ENCODE assay signal across 8 mouse cellular contexts in genomic region chr2:33559752-33560151, GRCm38 (mm10).
A peak's percentile ranks its signal among the peaks of the same experiment; 100 is the strongest.
DNase-seq lines count a peak whose midpoint lies in the region; ATAC-seq lines count a peak whose summit lies in the region.

No protein-coding gene starts in this region.

- no peaks in the 10 kb centered on the region for H3K4me1 ChIP-seq in forebrain, embryonic 11.5 days (replicated peaks; ENCODE audit: control insufficient read depth, insufficient read depth, low read length)
- peaks cover 16% of the 10 kb centered on the region for H3K4me1 ChIP-seq in forebrain, embryonic 12.5 days
- H3K4me1 ChIP-seq in neural tube, embryonic 11.5 days (ENCODE audit: control insufficient read depth, insufficient read depth, low read length): no peaks in the 10 kb centered on the region

- H3K9me3 ChIP-seq in forebrain, embryonic 11.5 days (ENCODE audit: control insufficient read depth, low read length): no peaks in the 10 kb centered on the region
- no peaks in the 10 kb centered on the region for H3K9me3 ChIP-seq in forebrain, embryonic 12.5 days
- H3K9me3 ChIP-seq in neural tube, embryonic 11.5 days (ENCODE audit: control insufficient read depth, low read length): no peaks in the 10 kb centered on the region

- no peak overlapping the region for H3K27ac ChIP-seq in forebrain, embryonic 11.5 days (ENCODE audit: low read depth, low read length)
- H3K27ac ChIP-seq in forebrain, embryonic 12.5 days: no peak overlapping the region
- H3K27ac ChIP-seq in neural tube, embryonic 11.5 days (ENCODE audit: low read depth, low read length): no peak overlapping the region

- H3K27me3 ChIP-seq in forebrain, embryonic 11.5 days (ENCODE audit: control insufficient read depth, insufficient read depth, low read length): peaks cover 5% of the 10 kb centered on the region
- peaks cover 86% of the 10 kb centered on the region for H3K27me3 ChIP-seq in forebrain, embryonic 12.5 days
- H3K27me3 ChIP-seq in neural tube, embryonic 11.5 days (ENCODE audit: control insufficient read depth, insufficient read depth, low read length): peaks cover 8% of the 10 kb centered on the region

- no peak overlapping the region for H3K4me2 ChIP-seq in forebrain, embryonic 11.5 days (ENCODE audit: low read depth, low read length, severe bottlenecking)
- no peak overlapping the region for H3K4me2 ChIP-seq in forebrain, embryonic 12.5 days
- no peak overlapping the region for H3K4me2 ChIP-seq in neural tube, embryonic 11.5 days (ENCODE audit: low read depth)

- WGBS in forebrain, embryonic 11.5 days: 9% methylated on average over 6 of the region's 6 CpGs
- WGBS in forebrain, embryonic 12.5 days: 6% methylated on average over 6 of the region's 6 CpGs
- WGBS in neural tube, embryonic 11.5 days: 11% methylated on average over 6 of the region's 6 CpGs

- no peaks in the 10 kb centered on the region for H3K36me3 ChIP-seq in forebrain, embryonic 11.5 days (ENCODE audit: control insufficient read depth, insufficient read depth, low read length)
- no peaks in the 10 kb centered on the region for H3K36me3 ChIP-seq in forebrain, embryonic 12.5 days (replicated peaks)
- H3K36me3 ChIP-seq in neural tube, embryonic 11.5 days (ENCODE audit: control insufficient read depth, insufficient read depth, low read length): no peaks in the 10 kb centered on the region

- 0 out of 2 replicates have a peak, but pooled peaks have one; percentile 33 for ATAC-seq in forebrain, embryonic 11.5 days (replicated peaks; ENCODE audit: low FRiP score)
- no peak for ATAC-seq in forebrain, embryonic 12.5 days (ENCODE audit: low FRiP score)
- peak; percentile 45; the same call in 1 of the 2 replicates for ATAC-seq in granulocyte monocyte progenitor cell, adult 5-6 weeks (replicated peaks; ENCODE audit: poor library complexity, severe bottlenecking)
- no peak for ATAC-seq in neural tube, embryonic 11.5 days (ENCODE audit: insufficient read depth, low FRiP score, low TSS enrichment)

- H3K4me3 ChIP-seq in forebrain, embryonic 11.5 days (ENCODE audit: low read depth, low read length): no peak overlapping the region
- H3K4me3 ChIP-seq in forebrain, embryonic 12.5 days (replicated peaks): no peak overlapping the region
- H3K4me3 ChIP-seq in neural tube, embryonic 11.5 days (ENCODE audit: low read depth, low read length): no peak overlapping the region

- no peak overlapping the region for H3K9ac ChIP-seq in forebrain, embryonic 11.5 days (ENCODE audit: low read length)
- H3K9ac ChIP-seq in forebrain, embryonic 12.5 days: no peak overlapping the region
- no peak overlapping the region for H3K9ac ChIP-seq in neural tube, embryonic 11.5 days (ENCODE audit: low read length)

- peak; percentile 88 for DNase-seq in forebrain, embryonic 11.5 days (ENCODE audit: low spot score)
- DNase-seq in 3T3-L1 (ENCODE audit: low read depth, low spot score): peak; percentile 43
- DNase-seq in adrenal gland, postnatal 25 days: peak; percentile 55
- DNase-seq in left cerebral cortex, adult 8-10 months (ENCODE audit: low spot score in 2 of 2): peak; percentile 41 to 54
- DNase-seq in neural tube, embryonic 11.5 days (ENCODE audit: low spot score): peak; percentile 72
- DNase-seq in thymus, postnatal 25 days: peak; percentile 57

Comparison
In these comparisons a context has a peak if more than half of its experiments do, and no peak if none do; other contexts are left out.
1. ATAC-seq: peak in forebrain, embryonic 11.5 days (single experiment) and granulocyte monocyte progenitor cell, adult 5-6 weeks (single experiment); none in forebrain, embryonic 12.5 days (single experiment) and neural tube, embryonic 11.5 days (single experiment).
2. Peak in every context shown above with its lines, with median percentiles within 50 percentile points of each other: DNase-seq.